Mouse (Mus musculus) MEL (cell line): Measurements from ENCODE around the gene Trim66.

Experiments
- CTCF ChIP-seq, 3 experiments: IDR thresholded peaks in 2 of 3; conservative IDR thresholded peaks in 1 of 3; 2 replicates each; pipeline ENCODE4 v1.5.1; 2011 to 2012; ENCODE audit warnings: low read length in 3 of 3, low read depth in 2 of 3, mild to moderate bottlenecking in 2 of 3, improper control_type of control experiment in 1 of 3, inconsistent platforms in 1 of 3, mixed read lengths in 1 of 3, moderate library complexity in 1 of 3; ENCODE audit not compliant: control insufficient read depth in 1 of 3, insufficient read depth in 1 of 3, poor library complexity in 1 of 3, severe bottlenecking in 1 of 3
- EP300 ChIP-seq, 2 experiments: IDR thresholded peaks; 2 replicates each; pipeline ENCODE4 v1.6.1; 2011; ENCODE audit warnings: improper control_type of control experiment in 2 of 2, low read length in 2 of 2, low read depth in 1 of 2, mild to moderate bottlenecking in 1 of 2
- SIN3A ChIP-seq: IDR thresholded peaks from 2 replicates; pipeline ENCODE4 v1.6.1; 2012; ENCODE audit warnings: low read length, improper control_type of control experiment, inconsistent platforms

DNA sequence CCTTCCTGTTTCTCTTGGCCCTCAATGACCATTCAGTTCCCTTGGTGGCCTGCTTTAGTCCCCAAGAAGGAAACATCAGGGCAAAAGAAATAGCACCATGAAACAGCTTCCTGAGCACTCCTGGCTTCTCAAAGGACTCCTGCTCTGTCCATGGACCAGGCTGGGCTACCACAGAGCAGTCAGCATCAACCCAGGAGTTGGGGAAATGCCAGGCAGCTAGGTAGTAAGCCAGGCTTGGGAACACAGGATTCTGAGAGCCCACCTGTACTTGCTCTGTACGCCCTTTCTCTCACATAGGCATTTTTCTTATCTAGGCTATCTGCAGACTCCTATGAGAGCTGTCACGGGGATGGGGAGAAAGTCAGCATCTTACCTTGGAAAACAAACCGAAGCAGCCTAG is 27.0 kb upstream of the Trim66 start:
- TF ChIP-seq SIN3A (no peak), EP300 (IDR thresholded peaks at IDR 0.05; ENCODE audit: low read depth in 1 of 2, low read length in 2 of 2) (no peak), CTCF (IDR thresholded peaks at IDR 0.05 in 2 of 3, conservative IDR thresholded peaks at IDR 0.05 in 1 of 3; ENCODE audit: control insufficient read depth in 1 of 3, insufficient read depth in 1 of 3, low read depth in 2 of 3, low read length in 3 of 3, poor library complexity in 1 of 3, severe bottlenecking in 1 of 3) (no peak)
